Mouse (Mus musculus): ENCODE results near the gene Polr3k. TPM values are rescaled to one million over a fixed set of nuclear protein-coding genes. Genes with fewer than 3 reads are reported as not detected.

Polr3k gene
- polyA plus RNA-seq, 1 experiment from 2014 or later, result 100 TPM

GRCm38 (mm10) chr2:181866931-181867330 is 2.8 kb downstream of the Polr3k start:
- H3K36me3 ChIP-seq (replicated peaks; ENCODE audit: control insufficient read depth, insufficient read depth, low read depth, low read length), result no peaks in the 10 kb centered on the region
- no peak overlapping the region for H3K4me2 ChIP-seq (ENCODE audit: low read depth, low read length)
- no peaks in the 10 kb centered on the region for H3K27me3 ChIP-seq (ENCODE audit: control insufficient read depth, insufficient read depth, low read length)
- ATAC-seq (replicated peaks; ENCODE audit: insufficient number of reproducible peaks, low FRiP score, low TSS enrichment, low read depth), result no peak
- H3K27ac ChIP-seq (replicated peaks; ENCODE audit: low read depth, low read length), result no peak overlapping the region
- H3K9ac ChIP-seq (replicated peaks; ENCODE audit: low read length), result no peak overlapping the region
- H3K4me3 ChIP-seq (ENCODE audit: low read depth, low read length), result no peak overlapping the region
- 58% methylated on average over 5 of the region's 5 CpGs for WGBS
- peak; percentile 81 for DNase-seq (ENCODE audit: low spot score)
- H3K4me1 ChIP-seq (ENCODE audit: control insufficient read depth, insufficient read depth, low read length), result 0 out of 2 replicates have a peak, but pooled peaks cover 2% of the 10 kb centered on the region
- H3K9me3 ChIP-seq (replicated peaks; ENCODE audit: control insufficient read depth, low read length), result no peaks in the 10 kb centered on the region

GRCm38 (mm10) chr2:181871039-181871438 is 6.9 kb downstream of the Polr3k start:
- H3K4me3 ChIP-seq (ENCODE audit: low read depth, low read length), result no peak overlapping the region
- DNase-seq (ENCODE audit: low spot score) (no peak), ATAC-seq (replicated peaks; ENCODE audit: insufficient number of reproducible peaks, low FRiP score, low TSS enrichment, low read depth) (no peak)
- no peak overlapping the region for H3K27ac ChIP-seq (replicated peaks; ENCODE audit: low read depth, low read length)
- H3K27me3 ChIP-seq (ENCODE audit: control insufficient read depth, insufficient read depth, low read length), result no peaks in the 10 kb centered on the region
- no peaks in the 10 kb centered on the region for H3K9me3 ChIP-seq (replicated peaks; ENCODE audit: control insufficient read depth, low read length)
- H3K9ac ChIP-seq (replicated peaks; ENCODE audit: low read length), result no peak overlapping the region
- H3K4me1 ChIP-seq (ENCODE audit: control insufficient read depth, insufficient read depth, low read length), result no peaks in the 10 kb centered on the region
- H3K36me3 ChIP-seq (replicated peaks; ENCODE audit: control insufficient read depth, insufficient read depth, low read depth, low read length), result no peaks in the 10 kb centered on the region
- 88% methylated on average over 2 of the region's 2 CpGs for WGBS
- no peak overlapping the region for H3K4me2 ChIP-seq (ENCODE audit: low read depth, low read length)

DNA sequence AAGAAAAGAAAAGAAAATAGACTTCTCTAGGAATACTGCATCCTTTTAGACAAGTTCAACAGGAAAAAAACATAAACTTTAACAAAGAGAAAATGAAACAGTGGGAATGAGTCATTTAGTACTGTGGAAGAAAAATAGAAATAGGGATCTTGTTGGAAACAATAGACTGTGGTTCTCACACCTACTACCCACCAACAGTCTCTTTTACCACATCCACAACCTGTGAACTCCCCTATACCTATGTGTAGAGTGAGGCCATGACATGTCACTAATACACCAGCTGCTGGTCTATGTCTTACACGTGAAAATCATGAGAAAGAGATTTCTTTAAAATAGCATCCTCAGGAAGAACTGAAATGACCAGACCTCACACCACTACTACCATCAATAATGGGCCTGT is 14.8 kb downstream of the Polr3k start:
- Histone ChIP-seq H3K9ac (replicated peaks; ENCODE audit: low read length) (no peak overlapping the region), H3K4me3 (ENCODE audit: low read depth, low read length) (no peak overlapping the region), H3K27me3 (ENCODE audit: control insufficient read depth, insufficient read depth, low read length) (no peaks in the 10 kb centered on the region), H3K27ac (replicated peaks; ENCODE audit: low read depth, low read length) (no peak overlapping the region), H3K9me3 (replicated peaks; ENCODE audit: control insufficient read depth, low read length) (no peaks in the 10 kb centered on the region), H3K4me1 (ENCODE audit: control insufficient read depth, insufficient read depth, low read length) (no peaks in the 10 kb centered on the region), H3K36me3 (replicated peaks; ENCODE audit: control insufficient read depth, insufficient read depth, low read depth, low read length) (no peaks in the 10 kb centered on the region), H3K4me2 (ENCODE audit: low read depth, low read length) (no peak overlapping the region)
- no peak for ATAC-seq (replicated peaks; ENCODE audit: insufficient number of reproducible peaks, low FRiP score, low TSS enrichment, low read depth)
- WGBS, result 58% methylated on average over 1 of the region's 1 CpGs
- no peak for DNase-seq (ENCODE audit: low spot score)

GRCm38 (mm10) chr2:181883022-181883749 is 19.0 kb downstream of the Polr3k start:
- Histone ChIP-seq H3K4me3 (ENCODE audit: low read depth, low read length) (no peak overlapping the region), H3K4me2 (ENCODE audit: low read depth, low read length) (no peak overlapping the region), H3K4me1 (ENCODE audit: control insufficient read depth, insufficient read depth, low read length) (no peaks in the 10 kb centered on the region), H3K9me3 (replicated peaks; ENCODE audit: control insufficient read depth, low read length) (no peaks in the 10 kb centered on the region), H3K36me3 (replicated peaks; ENCODE audit: control insufficient read depth, insufficient read depth, low read depth, low read length) (no peaks in the 10 kb centered on the region), H3K27me3 (ENCODE audit: control insufficient read depth, insufficient read depth, low read length) (no peaks in the 10 kb centered on the region), H3K27ac (replicated peaks; ENCODE audit: low read depth, low read length) (no peak overlapping the region), H3K9ac (replicated peaks; ENCODE audit: low read length) (no peak overlapping the region)
- ATAC-seq (replicated peaks; ENCODE audit: insufficient number of reproducible peaks, low FRiP score, low TSS enrichment, low read depth) (no peak), DNase-seq (ENCODE audit: low spot score) (no peak)
- 88% methylated on average over 3 of the region's 3 CpGs for WGBS

DNA sequence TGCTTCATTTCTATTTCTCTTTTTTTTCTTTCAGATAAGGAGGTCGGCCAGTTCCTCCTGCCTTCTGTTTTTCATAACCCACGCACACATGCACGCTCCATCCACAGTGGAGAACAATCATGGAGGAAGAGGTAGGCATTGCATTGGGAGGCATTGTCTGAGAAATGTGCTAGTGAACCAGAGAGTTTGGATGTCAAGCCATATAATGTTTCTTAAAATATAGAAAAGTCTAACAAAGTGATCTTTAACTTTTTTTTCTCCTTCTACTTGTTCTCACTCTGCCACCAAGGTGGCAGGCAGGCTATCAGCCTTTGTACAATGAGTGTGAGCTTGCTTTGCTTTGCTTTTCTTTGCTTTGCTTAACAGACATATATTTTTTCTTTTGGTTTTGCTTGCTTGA is 53.7 kb downstream of the Polr3k start:
- DNase-seq (ENCODE audit: low spot score), result peak; percentile 55
- 53% methylated on average over 3 of the region's 3 CpGs for WGBS
- Histone ChIP-seq H3K27me3 (ENCODE audit: control insufficient read depth, insufficient read depth, low read length) (no peaks in the 10 kb centered on the region), H3K9ac (replicated peaks; ENCODE audit: low read length) (no peak overlapping the region), H3K4me3 (ENCODE audit: low read depth, low read length) (no peak overlapping the region), H3K27ac (replicated peaks; ENCODE audit: low read depth, low read length) (no peak overlapping the region), H3K4me2 (ENCODE audit: low read depth, low read length) (no peak overlapping the region), H3K36me3 (replicated peaks; ENCODE audit: control insufficient read depth, insufficient read depth, low read depth, low read length) (no peaks in the 10 kb centered on the region), H3K4me1 (ENCODE audit: control insufficient read depth, insufficient read depth, low read length) (no peaks in the 10 kb centered on the region), H3K9me3 (replicated peaks; ENCODE audit: control insufficient read depth, low read length) (no peaks in the 10 kb centered on the region)
- ATAC-seq (replicated peaks; ENCODE audit: insufficient number of reproducible peaks, low FRiP score, low TSS enrichment, low read depth), result no peak

DNA sequence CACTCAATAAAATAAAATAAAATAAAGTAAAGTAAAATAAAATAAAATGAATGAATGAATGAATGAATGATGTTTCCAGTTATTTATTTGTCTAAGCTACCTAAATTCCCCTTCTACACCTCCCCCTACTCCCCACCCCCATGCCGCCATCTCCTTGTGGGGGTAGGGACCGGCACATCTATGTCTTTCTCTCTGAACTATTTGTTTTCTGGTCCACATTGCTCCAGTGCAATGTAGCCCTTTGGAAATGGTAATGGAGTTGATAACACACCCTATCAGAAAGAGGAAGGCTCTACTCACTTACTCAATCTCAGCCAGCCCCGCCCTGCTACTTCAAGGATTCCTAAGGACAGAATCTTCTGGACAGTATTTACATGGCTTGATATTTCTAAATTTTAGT is 54.4 kb downstream of the Polr3k start:
- no peaks in the 10 kb centered on the region for H3K27me3 ChIP-seq (ENCODE audit: control insufficient read depth, insufficient read depth, low read length)
- no peak overlapping the region for H3K9ac ChIP-seq (replicated peaks; ENCODE audit: low read length)
- H3K4me1 ChIP-seq (ENCODE audit: control insufficient read depth, insufficient read depth, low read length), result no peaks in the 10 kb centered on the region
- peak; percentile 49 for DNase-seq (ENCODE audit: low spot score)
- H3K27ac ChIP-seq (replicated peaks; ENCODE audit: low read depth, low read length), result no peak overlapping the region
- H3K4me3 ChIP-seq (ENCODE audit: low read depth, low read length), result no peak overlapping the region
- no peak overlapping the region for H3K4me2 ChIP-seq (ENCODE audit: low read depth, low read length)
- no peak; the same call in 1 of the 2 replicates for ATAC-seq (replicated peaks; ENCODE audit: insufficient number of reproducible peaks, low FRiP score, low TSS enrichment, low read depth)
- WGBS, result 53% methylated on average over 3 of the region's 3 CpGs
- no peaks in the 10 kb centered on the region for H3K36me3 ChIP-seq (replicated peaks; ENCODE audit: control insufficient read depth, insufficient read depth, low read depth, low read length)
- H3K9me3 ChIP-seq (replicated peaks; ENCODE audit: control insufficient read depth, low read length), result no peaks in the 10 kb centered on the region

Other genes starting within 250 kb of the Polr3k start
- 0.29 and 0.39 TPM in 2 replicates for gene Gm29797, start 207.3 kb upstream of the Polr3k start, polyA plus RNA-seq (2014; fragmentation: Nextera tagmentation; extraction: Ambion mirVana)
- gene Sox18, start 192.7 kb upstream of the Polr3k start, polyA plus RNA-seq (2014; fragmentation: Nextera tagmentation; extraction: Ambion mirVana), result 15.9 and 20.4 TPM in 2 replicates
- gene Tcea2, start 184.0 kb upstream of the Polr3k start, polyA plus RNA-seq (2014; fragmentation: Nextera tagmentation; extraction: Ambion mirVana), result 21.8 and 22.5 TPM in 2 replicates
- gene Rgs19, start 170.4 kb upstream of the Polr3k start, polyA plus RNA-seq (2014; fragmentation: Nextera tagmentation; extraction: Ambion mirVana), result 74.3 and 83.0 TPM in 2 replicates
- not detected in 2 replicates for gene Lkaaear1, start 165.9 kb upstream of the Polr3k start, polyA plus RNA-seq (2014; fragmentation: Nextera tagmentation; extraction: Ambion mirVana)
- gene Oprl1, start 149.3 kb upstream of the Polr3k start, polyA plus RNA-seq (2014; fragmentation: Nextera tagmentation; extraction: Ambion mirVana), result 4.6 and 6.1 TPM in 2 replicates
- gene Myt1, start 101.0 kb upstream of the Polr3k start, polyA plus RNA-seq (2014; fragmentation: Nextera tagmentation; extraction: Ambion mirVana), result 5.8 and 6.4 TPM in 2 replicates
- gene Pcmtd2, start 26.5 kb upstream of the Polr3k start, polyA plus RNA-seq (2014; fragmentation: Nextera tagmentation; extraction: Ambion mirVana), result 40.5 and 46.1 TPM in 2 replicates
- gene Gm14496, start 126.8 kb downstream of the Polr3k start, polyA plus RNA-seq (2014; fragmentation: Nextera tagmentation; extraction: Ambion mirVana), result not detected in 2 replicates

Data from embryonic facial prominence, embryonic 11.5 days (tissue).